Mouse (Mus musculus): ENCODE results near the gene Xpnpep3.

- no peak for TF ChIP-seq CTCF (IDR thresholded peaks at IDR 0.05; ENCODE audit: control insufficient read depth, insufficient read depth, low read length)
- no peak for TF ChIP-seq POLR2A (IDR thresholded peaks at IDR 0.05; ENCODE audit: borderline replicate concordance, control insufficient read depth, low read depth, low read length)
Observed at GRCm38 (mm10) chr15:81503466-81503865, 103.5 kb downstream of the Xpnpep3 start.
